Mouse (Mus musculus): ENCODE data around the gene Rbm38. TPM values are rescaled to one million over a fixed set of nuclear protein-coding genes. Genes with fewer than 3 reads are reported as not detected.

Gene Rbm38
- total RNA-seq, 2 experiments from 2014 or later, result 225 to 230 TPM

DNA sequence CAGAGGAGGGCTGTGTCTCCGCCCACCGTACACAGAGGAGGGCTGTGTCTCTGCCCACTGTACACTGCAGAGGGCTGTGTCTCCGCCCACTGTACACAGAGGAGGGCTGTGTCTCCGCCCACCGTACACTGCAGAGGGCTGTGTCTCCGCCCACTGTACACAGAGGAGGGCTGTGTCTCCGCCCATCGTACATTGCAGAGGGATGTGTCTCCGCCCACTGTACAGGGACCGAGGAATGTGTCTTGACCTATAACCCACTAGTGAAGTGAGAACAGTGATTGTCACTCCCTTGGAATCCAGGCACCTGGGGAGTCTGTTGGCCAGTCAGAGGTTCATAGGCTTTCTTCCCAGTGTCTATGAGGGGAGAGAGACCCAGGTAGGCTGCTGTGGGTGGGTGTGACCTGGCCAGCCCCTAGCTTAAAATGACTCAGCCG lies 36.6 kb downstream of the Rbm38 start:
- no peak for DNase-seq (ENCODE audit: low spot score)

GRCm38 (mm10) chr2:173057623-173058022 lies 37.3 kb downstream of the Rbm38 start:
- DNase-seq (ENCODE audit: low spot score), result peak; percentile 80

DNA sequence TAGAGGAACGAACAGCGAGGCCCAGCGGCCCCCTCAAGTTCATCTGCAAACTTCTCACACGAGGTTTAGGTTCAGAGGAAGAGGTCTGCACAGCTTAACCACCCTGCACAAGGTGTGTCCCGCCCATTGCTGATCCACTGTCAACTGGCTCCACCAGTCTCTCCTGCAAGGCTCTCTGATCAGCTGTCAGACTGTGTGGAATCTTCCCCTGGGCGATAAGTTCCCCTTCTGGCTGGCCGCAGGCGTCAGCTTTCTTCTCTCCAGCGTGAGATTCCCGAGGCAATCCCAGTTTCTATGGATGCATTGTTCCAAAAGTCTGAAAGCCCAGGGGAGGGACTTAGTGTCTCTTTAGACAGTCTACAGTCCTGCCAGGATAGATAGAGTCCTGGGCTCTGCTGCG lies 38.0 kb downstream of the Rbm38 start:
- no peak for DNase-seq (ENCODE audit: low spot score)

- DNase-seq (ENCODE audit: low spot score), result no peak
Measured at GRCm38 (mm10) chr2:173060450-173060849, 40.2 kb downstream of the Rbm38 start.

DNA sequence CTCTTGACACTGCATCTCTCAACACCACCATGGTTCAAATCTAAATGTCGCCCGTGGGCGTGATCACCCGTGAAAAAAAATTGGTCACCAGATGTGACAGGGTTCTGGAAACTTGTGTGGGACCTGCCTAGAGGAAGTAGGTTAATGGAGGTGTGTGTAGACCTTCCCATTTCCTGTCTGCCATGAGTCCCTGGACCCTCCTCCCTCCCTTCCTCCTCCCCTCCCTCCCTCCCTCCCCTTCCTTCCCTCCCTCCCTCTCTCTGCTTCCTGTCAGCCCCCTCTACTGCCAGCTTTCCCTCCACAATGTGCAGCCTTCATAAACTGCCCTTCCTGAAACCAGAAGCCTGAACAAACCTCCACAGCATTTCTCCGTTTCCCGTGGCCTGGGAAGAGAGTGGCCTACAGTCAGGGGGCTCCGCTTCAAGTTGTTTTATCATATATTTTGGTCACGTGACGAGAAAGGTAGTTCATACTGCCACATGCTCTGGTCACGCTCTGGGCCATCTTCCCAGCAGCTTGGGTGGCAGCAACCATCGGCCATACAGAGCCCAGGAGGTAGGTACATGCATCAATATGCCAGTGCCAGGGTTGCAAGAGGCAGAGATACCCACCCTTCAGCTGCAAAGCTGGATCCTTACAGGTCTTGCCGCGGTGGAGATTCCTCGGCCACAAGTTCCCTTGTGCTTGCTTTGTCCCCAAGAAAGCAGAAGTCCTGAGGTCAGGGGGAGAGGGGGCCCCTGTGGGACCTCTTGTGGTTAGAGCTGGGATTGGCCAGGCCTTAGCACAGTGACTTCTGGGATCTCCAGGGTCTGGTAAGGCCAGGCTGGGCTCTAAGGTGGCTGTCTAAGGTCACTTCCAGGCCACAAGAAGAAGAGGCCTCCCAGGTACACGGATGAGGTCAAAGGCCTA lies 41.4 kb downstream of the Rbm38 start:
- DNase-seq (ENCODE audit: low spot score), result no peak

GRCm38 (mm10) chr2:173063219-173063618 lies 42.9 kb downstream of the Rbm38 start:
- no peak for DNase-seq (ENCODE audit: low spot score)

DNA sequence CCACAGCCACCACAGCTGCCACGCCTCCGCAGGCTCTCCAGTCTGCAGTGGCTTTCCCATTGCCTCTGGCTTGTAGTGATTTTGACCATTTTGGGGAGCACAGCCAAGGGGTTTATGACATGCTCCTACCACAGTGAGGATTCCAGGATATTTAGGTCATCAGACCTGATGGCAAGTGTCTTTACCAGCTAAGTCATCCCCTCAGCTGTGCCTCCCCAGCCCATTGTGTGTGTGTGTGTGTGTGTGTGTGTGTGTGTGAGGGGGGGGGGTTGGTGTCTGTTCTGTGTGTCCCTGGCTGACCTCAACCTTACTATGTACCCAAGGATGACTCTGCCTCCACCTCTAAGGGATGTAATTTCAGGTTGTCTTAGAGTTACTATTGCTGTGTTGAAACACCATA lies 44.6 kb downstream of the Rbm38 start:
- DNase-seq (ENCODE audit: low spot score), result no peak

- DNase-seq (ENCODE audit: low spot score), result no peak
Measured at GRCm38 (mm10) chr2:173072948-173073347, 52.6 kb downstream of the Rbm38 start.

DNA sequence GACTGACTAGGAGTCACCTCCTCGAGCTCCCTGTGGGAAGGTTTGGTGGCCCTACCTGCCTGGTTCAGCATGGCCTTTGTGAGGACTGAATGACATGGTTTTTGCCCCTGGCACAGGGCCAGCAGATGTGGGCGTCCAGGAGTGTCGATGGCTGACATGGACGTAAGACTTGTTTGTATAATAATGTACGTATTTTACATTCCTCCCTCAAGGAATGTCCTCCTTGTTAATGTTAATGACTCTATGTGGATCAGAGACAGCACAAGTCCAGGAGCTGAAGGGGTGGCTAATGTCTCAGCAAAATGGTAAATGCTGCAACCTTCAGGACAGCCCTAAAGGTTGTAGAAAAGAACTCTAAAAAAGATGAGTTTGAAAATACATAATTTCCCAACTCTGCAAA lies 53.4 kb downstream of the Rbm38 start:
- DNase-seq (ENCODE audit: low spot score), result no peak

- DNase-seq (ENCODE audit: low spot score), result no peak
Measured at GRCm38 (mm10) chr2:173076921-173077320, 56.6 kb downstream of the Rbm38 start.

- peak; percentile 34 for DNase-seq (ENCODE audit: low spot score)
Measured at GRCm38 (mm10) chr2:173079766-173080549, 59.7 kb downstream of the Rbm38 start.

- DNase-seq (ENCODE audit: low spot score), result peak; percentile 86
Measured at GRCm38 (mm10) chr2:173080785-173081241, 60.5 kb downstream of the Rbm38 start.

DNA sequence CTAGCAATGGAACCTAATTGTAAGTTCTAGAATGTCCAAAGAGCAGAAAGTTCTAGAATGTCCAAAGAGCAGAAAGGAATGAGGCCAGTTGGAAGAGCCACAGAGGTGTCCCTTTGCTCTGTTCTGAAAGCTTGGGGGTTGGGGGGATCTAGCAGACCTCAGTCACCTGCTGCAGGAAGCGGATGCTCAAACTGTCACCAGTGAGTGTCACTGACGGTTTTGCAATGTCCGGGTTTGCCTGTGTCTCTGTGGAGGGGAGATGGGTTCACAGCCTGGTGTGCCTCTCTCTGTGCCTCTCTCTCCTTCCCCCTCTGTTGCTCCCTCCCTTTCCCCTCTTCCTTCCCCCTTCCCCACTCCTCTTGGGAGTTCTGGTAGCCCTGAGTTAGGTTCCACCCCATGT lies 62.4 kb downstream of the Rbm38 start:
- DNase-seq (ENCODE audit: low spot score), result no peak

- no peak for DNase-seq (ENCODE audit: low spot score)
Measured at GRCm38 (mm10) chr2:173083106-173083505, 62.8 kb downstream of the Rbm38 start.

DNA sequence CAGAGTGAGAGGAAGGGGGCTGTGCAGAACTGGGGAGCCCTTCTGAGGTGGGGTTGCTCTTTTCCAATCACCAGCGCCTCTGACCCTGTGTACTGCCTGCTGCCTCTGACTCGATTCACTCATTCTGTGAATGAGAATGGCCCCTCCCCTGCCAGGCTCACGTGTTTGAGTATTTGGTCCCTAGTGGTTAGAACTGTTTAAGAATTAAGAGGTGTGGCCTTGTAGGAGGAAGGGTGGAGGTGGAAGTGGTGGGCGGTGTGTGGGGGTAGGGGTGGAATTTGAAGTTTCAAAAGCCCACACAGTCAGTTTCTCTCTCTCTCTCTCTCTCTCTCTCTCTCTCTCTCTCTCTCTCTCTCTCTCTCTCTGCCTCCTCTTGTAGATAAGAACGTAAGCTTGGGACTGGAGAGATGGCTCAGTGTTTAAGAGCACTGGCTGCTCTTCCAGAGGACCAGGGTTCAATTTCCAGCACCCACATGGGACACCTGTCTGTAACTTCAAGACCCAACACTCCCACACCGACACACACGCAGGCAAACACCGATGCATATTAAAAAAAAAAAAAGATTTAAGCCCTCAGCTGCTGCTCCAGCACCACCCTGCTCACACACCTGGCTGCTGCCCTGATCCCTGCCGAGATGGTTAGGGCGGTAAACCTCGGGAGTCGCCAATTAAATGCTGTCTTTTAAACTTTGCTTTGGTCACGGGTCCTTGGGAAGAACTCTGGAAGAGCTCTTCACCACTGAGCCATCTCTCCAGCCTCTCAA lies 63.6 kb downstream of the Rbm38 start:
- no peak for DNase-seq (ENCODE audit: low spot score)

Other genes with a start within 250 kb of the Rbm38 start
- gene Bmp7, start 80.2 kb upstream of the Rbm38 start, total RNA-seq (2021), result under 1 TPM; 0.45 to 0.68 TPM
- not detected for gene Spo11, start 42.8 kb upstream of the Rbm38 start, total RNA-seq (2021)
- gene Rae1, start 20.4 kb upstream of the Rbm38 start, total RNA-seq (2021), result 10 to 100 TPM; 11.0 to 11.2 TPM
- under 1 TPM; 0.07 to 0.19 TPM for gene Ctcfl, start 99.0 kb downstream of the Rbm38 start, total RNA-seq (2021)
- 10 to 100 TPM in 1 of 2 experiments, 1 to 10 TPM in 1; 5.7 to 10.8 TPM for gene Pck1, start 132.6 kb downstream of the Rbm38 start, total RNA-seq (2021)
- under 1 TPM in 1 of 2 experiments, not detected in 1; 0.47 TPM for gene Zbp1, start 198.4 kb downstream of the Rbm38 start, total RNA-seq (2021)

Data from gastrocnemius, adult 18-20 months (tissue).